Mouse (Mus musculus) ES-E14 (cell line): ENCODE data around the gene Klhl28.

Source experiments
- CHD2 ChIP-seq: IDR thresholded peaks from 2 replicates; pipeline ENCODE4 v1.6.1; 2014; ENCODE audit warnings: mild to moderate bottlenecking, low read depth, low read length, inconsistent platforms
- HCFC1 ChIP-seq: IDR thresholded peaks from 2 replicates; pipeline ENCODE4 v1.6.1; 2012; ENCODE audit warnings: low read length, inconsistent platforms, borderline replicate concordance; ENCODE audit not compliant: insufficient read depth
- ZC3H11A ChIP-seq: IDR thresholded peaks from 2 replicates; pipeline ENCODE4 v1.6.1; 2012; ENCODE audit warnings: low read depth, mild to moderate bottlenecking, inconsistent platforms, low read length, borderline replicate concordance

DNA sequence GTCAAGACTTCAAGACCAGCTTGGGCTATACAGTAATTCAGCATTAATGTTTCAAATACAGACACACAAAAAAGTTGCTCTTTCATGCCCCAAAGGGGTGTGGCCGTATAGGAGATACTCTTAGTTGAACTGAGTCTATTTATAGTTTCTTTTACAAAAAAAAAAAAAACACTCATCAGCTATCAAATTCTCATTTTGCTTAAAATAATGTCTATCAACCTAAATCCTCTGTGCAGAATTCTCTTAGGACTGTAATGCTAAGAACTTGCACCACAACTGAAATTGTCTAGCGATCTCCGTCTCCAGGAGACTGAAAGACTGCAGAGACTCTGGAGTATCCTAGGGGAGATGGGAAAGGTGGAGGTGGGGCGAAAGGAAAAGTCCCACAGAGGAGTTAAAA is 774 bp downstream of the Klhl28 start:
- no peak for TF ChIP-seq CHD2
- TF ChIP-seq ZC3H11A = no peak
- no peak for TF ChIP-seq HCFC1
